Mouse (Mus musculus) heart, embryonic 15.5 days (tissue): ENCODE measurements around the gene Acin1. TPM values are rescaled to one million over a fixed set of nuclear protein-coding genes. Genes with fewer than 3 reads are reported as not detected.

Experiments used
- ATAC-seq: fragments of 200-750 bp; cut with Nextera tagmentation; replicated peaks from 2 replicates; pipeline ENCODE4 v1.8.0; 2017; ENCODE audit warnings: low read depth, moderate TSS enrichment; ENCODE audit not compliant: insufficient number of reproducible peaks, insufficient read depth, low FRiP score
- H3K27ac ChIP-seq: fragments of 300-500 bp; sonication (generic); 2 replicates; pipeline ENCODE4 v1.5.1; 2015; ENCODE audit warnings: mild to moderate bottlenecking, inconsistent platforms
- H3K27me3 ChIP-seq: fragments of 300-500 bp; sonication (generic); 2 replicates; pipeline ENCODE4 v1.6.1; 2015; ENCODE audit warnings: inconsistent platforms
- H3K36me3 ChIP-seq: fragments of 300-500 bp; sonication (generic); 2 replicates; pipeline ENCODE4 v1.6.1; 2015; ENCODE audit warnings: mild to moderate bottlenecking, inconsistent platforms
- H3K4me1 ChIP-seq: fragments of 300-500 bp; sonication (generic); replicated peaks from 2 replicates; pipeline ENCODE4 v1.6.1; 2015; ENCODE audit warnings: inconsistent platforms
- H3K4me2 ChIP-seq: fragments of 300-500 bp; sonication (generic); 2 replicates; pipeline ENCODE4 v1.6.1; 2015; ENCODE audit warnings: inconsistent platforms, mild to moderate bottlenecking, moderate library complexity
- H3K4me3 ChIP-seq: fragments of 300-500 bp; sonication (generic); 2 replicates; pipeline ENCODE4 v1.5.1; 2015; ENCODE audit warnings: mild to moderate bottlenecking, inconsistent platforms
- H3K9ac ChIP-seq: fragments of 300-500 bp; sonication (generic); 2 replicates; pipeline ENCODE4 v1.6.1; 2015; ENCODE audit warnings: mild to moderate bottlenecking, inconsistent platforms
- H3K9me3 ChIP-seq: fragments of 300-500 bp; sonication (generic); replicated peaks from 2 replicates; pipeline ENCODE4 v1.6.1; 2016; ENCODE audit warnings: inconsistent platforms
- WGBS: fragments of 180-500 bp; shearing (Covaris S2); methylation state at CpG from one replicate; pipeline ENCODE4 v1.1.7; 2015; ENCODE audit warnings: mixed read lengths; 5-methylcytosine and 5-hydroxymethylcytosine counted together
- polyA plus RNA-seq: library from polyadenylated mRNA; unstranded; fragments of >200 nt; fragmentation: Nextera tagmentation; extraction: Ambion mirVana; gene quantifications from 2 replicates; pipeline ENCODE4 v1.2.1, GENCODE M21; 2015

The Acin1 gene
- polyA plus RNA-seq, 1 experiment from 2014 or later, result 75.5 TPM

DNA sequence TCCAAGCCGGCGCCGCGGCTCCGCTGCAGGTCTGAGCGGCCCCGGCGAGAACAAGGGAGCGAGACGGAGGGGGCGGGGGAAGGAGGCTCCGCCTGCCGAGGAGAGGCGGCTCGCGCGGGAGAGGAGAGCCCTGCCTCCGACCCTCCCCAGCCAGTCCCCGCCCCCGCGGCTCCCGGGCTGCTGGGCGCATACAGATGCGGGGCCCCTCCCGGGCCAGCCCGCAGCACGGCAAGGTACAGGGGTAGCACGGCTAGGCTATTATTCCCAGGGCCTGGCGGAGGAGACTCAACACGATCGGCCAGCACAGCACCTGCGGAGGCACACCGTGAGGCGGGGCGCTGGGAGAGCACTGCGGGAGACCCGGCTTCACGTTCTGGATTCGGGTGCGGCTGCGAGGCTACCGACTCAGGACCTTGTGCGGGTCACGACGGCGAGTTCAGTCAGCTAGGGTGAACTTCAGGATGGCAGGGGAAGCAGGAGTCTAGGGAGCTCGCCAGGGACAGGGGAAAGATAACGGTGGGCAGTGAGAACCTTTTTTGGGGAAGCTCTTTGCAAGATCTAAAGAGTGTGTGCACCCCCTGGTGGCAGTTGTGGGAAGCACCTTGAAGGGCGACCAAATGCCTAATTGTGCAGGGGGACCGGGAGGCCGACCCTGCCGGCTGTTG lies 45.3 kb downstream of the Acin1 start, which contains the start of gene Cdh24:
Gene Cdh24, minus strand, starts transcription at position 60 of the 665 bp plus-strand sequence.
- peak; percentile 90 for ATAC-seq
- no peaks in the 10 kb centered on the region; the same call in 1 of the 2 replicates for H3K27me3 ChIP-seq
- peaks cover 14% of the 10 kb centered on the region for H3K4me1 ChIP-seq
- H3K36me3 ChIP-seq, result peaks cover 43% of the 10 kb centered on the region
- peak within 1 kb of the TSS; percentile 92 for H3K9ac ChIP-seq
- H3K27ac ChIP-seq, result peak within 1 kb of the TSS; percentile 71
- H3K4me3 ChIP-seq, result peak within 1 kb of the TSS; percentile 67
- WGBS, result under 1% methylated on average over 42 of the region's 52 CpGs
- H3K9me3 ChIP-seq, result no peaks in the 10 kb centered on the region
- peak within 1 kb of the TSS; percentile 99 for H3K4me2 ChIP-seq

DNA sequence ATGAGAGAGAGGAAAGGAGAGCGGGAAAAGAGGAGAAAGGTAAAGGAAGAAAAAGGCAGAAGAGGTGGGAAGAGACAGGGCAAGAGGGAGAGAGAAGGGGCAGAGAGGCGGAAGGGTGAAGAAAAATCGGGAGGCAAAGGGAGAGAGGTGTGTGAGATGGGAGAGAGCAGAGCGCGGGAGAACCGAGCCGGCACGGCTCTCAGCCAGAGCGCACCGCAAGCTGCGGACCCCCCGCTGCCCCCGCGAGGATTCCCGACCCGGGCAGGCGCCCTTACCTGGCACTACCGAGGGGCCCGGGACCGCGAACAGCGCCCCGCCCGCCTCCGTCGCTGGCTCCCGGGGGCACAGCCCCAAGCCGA lies 45.8 kb downstream of the Acin1 start, which contains the start of gene Gm17606:
Gene Gm17606, plus strand, starts transcription at position 7 of the 359 bp plus-strand sequence.
- H3K4me2 ChIP-seq, result peak within 1 kb of the TSS; percentile 99
- peaks cover 14% of the 10 kb centered on the region for H3K4me1 ChIP-seq
- no peak for ATAC-seq
- peak within 1 kb of the TSS; percentile 71 for H3K27ac ChIP-seq
- 2% methylated on average over 28 of the region's 28 CpGs for WGBS
- peak within 1 kb of the TSS; percentile 67 for H3K4me3 ChIP-seq
- peaks cover 38% of the 10 kb centered on the region for H3K36me3 ChIP-seq
- H3K9ac ChIP-seq, result peak within 1 kb of the TSS; percentile 92
- no peaks in the 10 kb centered on the region; the same call in 1 of the 2 replicates for H3K27me3 ChIP-seq
- no peaks in the 10 kb centered on the region for H3K9me3 ChIP-seq

DNA sequence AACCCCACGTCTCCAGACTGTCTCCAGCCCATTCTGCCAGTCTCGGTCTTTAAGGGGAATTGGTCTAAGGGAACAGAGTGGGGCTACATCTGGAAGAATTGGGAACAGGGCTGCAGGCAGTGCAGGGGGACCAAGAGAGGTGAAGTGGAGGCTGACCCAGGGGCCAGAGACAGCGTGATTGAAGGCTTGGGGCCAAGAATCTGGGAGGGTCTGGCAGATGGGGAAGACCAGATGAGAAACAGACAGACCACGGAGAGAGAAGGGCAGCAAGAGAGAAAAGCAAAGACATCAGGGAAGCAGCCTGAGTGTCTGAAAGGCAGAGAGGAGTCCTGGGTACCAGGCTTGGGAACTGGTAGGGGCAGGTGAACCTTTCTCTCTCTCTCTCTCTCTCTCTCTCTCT lies 46.6 kb downstream of the Acin1 start:
- Histone ChIP-seq H3K36me3 (peaks cover 30% of the 10 kb centered on the region), H3K4me3 (peak overlapping the region; percentile 21; the same call in 1 of the 2 replicates), H3K27ac (no peak overlapping the region), H3K9ac (no peak overlapping the region), H3K4me1 (peaks cover 14% of the 10 kb centered on the region), H3K4me2 (peak overlapping the region; percentile 99), H3K9me3 (no peaks in the 10 kb centered on the region), H3K27me3 (no peaks in the 10 kb centered on the region; the same call in 1 of the 2 replicates)
- WGBS, result 41% methylated on average over 4 of the region's 4 CpGs
- no peak for ATAC-seq

DNA sequence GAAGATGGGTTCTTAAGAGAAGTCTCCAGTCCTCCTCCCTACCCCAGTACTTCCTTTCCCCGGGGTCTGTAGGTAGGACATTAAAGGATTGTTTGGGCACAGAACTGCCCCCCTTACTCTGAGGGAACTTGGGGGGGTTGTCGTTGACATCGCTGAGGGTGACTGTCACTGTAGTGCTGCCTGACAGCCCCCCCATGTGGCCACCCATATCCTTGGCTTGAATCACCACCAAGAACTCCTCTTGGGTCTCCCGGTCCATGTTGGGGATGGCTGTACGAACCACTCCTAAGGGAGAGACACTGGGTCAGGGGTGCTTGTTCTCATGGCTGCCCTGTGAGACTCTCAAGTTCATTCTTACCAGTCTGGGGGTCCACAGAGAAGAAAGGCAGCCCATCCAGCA lies 48.5 kb downstream of the Acin1 start:
- Histone ChIP-seq H3K4me1 (peaks cover 14% of the 10 kb centered on the region), H3K9me3 (no peaks in the 10 kb centered on the region), H3K27me3 (no peaks in the 10 kb centered on the region; the same call in 1 of the 2 replicates), H3K4me3 (no peak overlapping the region), H3K36me3 (peaks cover 11% of the 10 kb centered on the region), H3K4me2 (no peak overlapping the region), H3K9ac (no peak overlapping the region), H3K27ac (no peak overlapping the region)
- ATAC-seq, result no peak
- 65% methylated on average over 5 of the region's 5 CpGs for WGBS

DNA sequence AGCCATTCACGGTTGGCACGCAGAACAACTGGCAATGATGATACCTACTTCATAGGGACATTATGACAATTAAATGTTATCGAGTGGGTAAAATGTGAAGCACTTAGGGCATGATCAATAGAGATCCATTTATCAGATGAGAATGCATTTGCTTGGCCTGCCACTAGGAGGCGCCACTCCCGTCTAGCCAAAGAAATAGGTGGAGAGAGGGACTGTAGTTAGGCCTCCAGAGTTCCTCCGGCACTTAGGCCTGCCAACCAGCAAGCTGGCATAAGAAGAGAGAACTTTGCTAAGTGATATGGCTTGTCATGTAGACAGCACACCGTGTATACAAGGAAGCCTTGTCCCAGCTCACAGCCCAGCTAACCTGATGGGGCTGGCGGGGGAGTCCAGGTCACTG lies 49.8 kb downstream of the Acin1 start:
- 57% methylated on average over 8 of the region's 8 CpGs for WGBS
- no peak for ATAC-seq
- H3K4me1 ChIP-seq, result peaks cover 14% of the 10 kb centered on the region
- H3K36me3 ChIP-seq, result peaks cover 7% of the 10 kb centered on the region; the same call in 1 of the 2 replicates
- H3K27ac ChIP-seq, result no peak overlapping the region
- no peak overlapping the region for H3K4me3 ChIP-seq
- H3K9ac ChIP-seq, result no peak overlapping the region
- no peak overlapping the region for H3K4me2 ChIP-seq
- H3K9me3 ChIP-seq, result no peaks in the 10 kb centered on the region
- H3K27me3 ChIP-seq, result no peaks in the 10 kb centered on the region; the same call in 1 of the 2 replicates

DNA sequence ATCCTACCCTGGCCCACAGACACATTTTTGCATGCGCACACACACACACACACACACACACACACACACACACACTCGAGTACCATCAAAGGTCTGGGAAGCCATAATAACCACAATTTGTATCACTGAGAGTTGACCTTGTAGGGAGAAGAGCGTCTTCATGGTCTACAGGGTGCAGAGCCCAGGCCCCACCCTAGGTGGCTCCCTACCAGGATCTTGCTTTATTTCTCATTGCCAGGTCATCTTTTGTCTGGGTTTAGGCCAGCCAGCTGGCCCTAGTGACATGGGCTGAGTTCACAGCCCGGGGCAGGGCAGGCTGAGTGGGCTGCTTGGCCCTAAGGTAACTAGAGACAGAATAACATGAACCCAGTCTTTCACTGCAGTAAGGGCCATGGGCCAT lies 52.5 kb downstream of the Acin1 start:
- Histone ChIP-seq H3K36me3 (peaks cover 10% of the 10 kb centered on the region; the same call in 1 of the 2 replicates), H3K4me2 (no peak overlapping the region), H3K4me3 (no peak overlapping the region), H3K27me3 (no peaks in the 10 kb centered on the region), H3K27ac (no peak overlapping the region), H3K9ac (no peak overlapping the region), H3K4me1 (no peaks in the 10 kb centered on the region), H3K9me3 (no peaks in the 10 kb centered on the region)
- no peak for ATAC-seq
- 78% methylated on average over 4 of the region's 4 CpGs for WGBS

DNA sequence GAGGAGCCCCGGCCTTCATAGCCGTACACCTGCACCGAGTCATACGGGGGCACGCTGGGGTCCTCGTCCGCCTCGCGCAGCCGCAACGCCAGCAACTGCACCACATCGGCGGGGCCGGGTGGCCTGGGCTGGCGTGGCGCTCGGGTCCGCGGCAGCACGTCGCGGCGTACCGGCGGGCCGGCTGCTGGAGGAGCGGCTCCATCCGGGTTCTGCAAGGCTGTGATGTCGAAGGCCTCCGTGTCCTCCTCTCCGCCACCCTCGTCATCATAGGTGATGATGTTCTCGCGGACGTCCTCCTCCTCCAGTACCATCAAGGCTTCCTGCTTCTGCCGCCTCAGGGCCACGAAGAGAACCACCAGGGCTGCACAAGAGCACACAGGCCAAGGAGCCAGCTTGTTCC lies 54.5 kb downstream of the Acin1 start:
- ATAC-seq, result no peak
- Histone ChIP-seq H3K27ac (no peak overlapping the region), H3K4me2 (no peak overlapping the region), H3K36me3 (peaks cover 10% of the 10 kb centered on the region; the same call in 1 of the 2 replicates), H3K4me1 (no peaks in the 10 kb centered on the region), H3K9ac (no peak overlapping the region), H3K4me3 (no peak overlapping the region), H3K9me3 (no peaks in the 10 kb centered on the region), H3K27me3 (no peaks in the 10 kb centered on the region)
- WGBS, result 88% methylated on average over 37 of the region's 37 CpGs

DNA sequence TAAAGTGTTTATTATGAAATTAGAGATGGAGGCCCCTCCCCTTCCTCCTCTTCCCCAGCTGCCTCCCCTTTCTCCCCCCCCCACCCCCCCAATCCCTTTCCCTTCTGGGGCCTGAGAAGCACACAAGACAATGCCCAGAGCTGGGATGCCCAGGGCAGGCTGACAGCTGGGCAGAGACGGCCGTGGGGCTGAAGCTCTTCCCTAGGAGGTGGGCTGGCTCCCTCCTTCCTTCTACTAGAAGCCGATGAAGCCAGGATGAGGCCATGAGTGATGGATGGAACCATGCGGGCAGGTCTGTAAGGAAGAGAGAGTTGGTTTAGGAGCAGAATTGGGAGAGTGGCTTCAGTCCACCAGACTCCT lies 55.5 kb downstream of the Acin1 start:
- 80% methylated on average over 4 of the region's 4 CpGs for WGBS
- Histone ChIP-seq H3K9me3 (no peaks in the 10 kb centered on the region), H3K4me3 (no peak overlapping the region), H3K36me3 (peaks cover 10% of the 10 kb centered on the region; the same call in 1 of the 2 replicates), H3K4me1 (no peaks in the 10 kb centered on the region), H3K9ac (no peak overlapping the region), H3K27ac (no peak overlapping the region), H3K4me2 (no peak overlapping the region), H3K27me3 (no peaks in the 10 kb centered on the region)
- no peak for ATAC-seq

DNA sequence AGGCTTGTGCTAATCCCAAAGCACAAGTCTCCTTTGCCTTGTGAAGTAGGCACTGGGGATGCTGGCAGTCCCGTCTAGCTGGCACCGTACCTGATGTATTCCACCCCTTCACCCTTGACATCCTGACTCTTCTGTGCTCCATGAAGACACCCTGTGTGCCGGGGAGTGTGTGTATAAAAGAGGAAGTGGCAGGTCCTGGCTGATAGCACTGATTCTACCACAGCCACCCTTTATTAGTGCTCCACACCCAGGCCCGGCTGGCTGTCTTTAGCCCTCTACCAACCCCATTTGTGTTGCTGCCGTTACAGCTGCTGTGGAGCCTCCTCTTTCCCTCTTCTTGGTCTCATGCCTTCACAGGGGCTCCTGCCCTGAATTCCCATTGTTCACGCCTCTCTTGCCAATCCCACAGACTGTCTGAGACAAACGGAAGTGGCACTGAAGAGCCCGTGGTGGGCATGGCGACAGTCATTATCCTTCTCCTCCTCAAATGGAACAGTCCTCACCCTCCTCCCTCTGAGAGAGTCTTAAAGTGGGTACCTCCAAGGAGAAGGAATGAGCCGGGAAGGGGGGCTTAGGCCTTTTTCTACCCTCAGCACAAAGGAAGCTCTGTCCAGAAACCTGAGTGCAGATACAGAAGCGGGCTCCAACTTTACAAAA lies 56.0 kb downstream of the Acin1 start:
- no peak overlapping the region for H3K9ac ChIP-seq
- H3K9me3 ChIP-seq, result no peaks in the 10 kb centered on the region
- H3K36me3 ChIP-seq, result peaks cover 10% of the 10 kb centered on the region; the same call in 1 of the 2 replicates
- H3K27me3 ChIP-seq, result no peaks in the 10 kb centered on the region
- H3K4me2 ChIP-seq, result no peak overlapping the region
- H3K4me1 ChIP-seq, result no peaks in the 10 kb centered on the region
- no peak for ATAC-seq
- WGBS, result 78% methylated on average over 11 of the region's 11 CpGs
- no peak overlapping the region for H3K4me3 ChIP-seq
- no peak overlapping the region for H3K27ac ChIP-seq

DNA sequence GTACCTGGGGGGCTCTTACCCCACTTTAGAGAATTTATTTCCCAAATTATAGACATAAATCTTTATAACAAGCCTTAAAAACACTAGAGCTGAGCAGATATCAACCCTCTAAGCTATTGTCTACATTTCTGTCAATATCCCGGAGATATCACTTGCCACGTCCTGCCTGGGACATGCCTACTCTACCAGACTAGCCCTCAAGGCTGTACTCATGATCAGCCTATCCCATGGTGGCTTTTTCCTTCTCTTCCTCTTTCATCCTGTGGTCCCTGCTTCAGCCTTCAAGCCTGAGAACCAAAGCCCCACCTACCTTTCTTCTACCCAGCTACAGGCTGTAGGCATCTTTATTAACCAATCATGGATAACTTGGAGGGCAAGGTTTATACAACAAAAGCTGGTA lies 56.9 kb downstream of the Acin1 start:
- H3K36me3 ChIP-seq, result peaks cover 10% of the 10 kb centered on the region; the same call in 1 of the 2 replicates
- H3K27me3 ChIP-seq, result no peaks in the 10 kb centered on the region
- no peak for ATAC-seq
- H3K4me1 ChIP-seq, result no peaks in the 10 kb centered on the region
- no peaks in the 10 kb centered on the region for H3K9me3 ChIP-seq
- H3K27ac ChIP-seq, result no peak overlapping the region
- WGBS, result 85% methylated on average over 2 of the region's 2 CpGs
- H3K4me2 ChIP-seq, result no peak overlapping the region
- H3K9ac ChIP-seq, result no peak overlapping the region
- no peak overlapping the region for H3K4me3 ChIP-seq

DNA sequence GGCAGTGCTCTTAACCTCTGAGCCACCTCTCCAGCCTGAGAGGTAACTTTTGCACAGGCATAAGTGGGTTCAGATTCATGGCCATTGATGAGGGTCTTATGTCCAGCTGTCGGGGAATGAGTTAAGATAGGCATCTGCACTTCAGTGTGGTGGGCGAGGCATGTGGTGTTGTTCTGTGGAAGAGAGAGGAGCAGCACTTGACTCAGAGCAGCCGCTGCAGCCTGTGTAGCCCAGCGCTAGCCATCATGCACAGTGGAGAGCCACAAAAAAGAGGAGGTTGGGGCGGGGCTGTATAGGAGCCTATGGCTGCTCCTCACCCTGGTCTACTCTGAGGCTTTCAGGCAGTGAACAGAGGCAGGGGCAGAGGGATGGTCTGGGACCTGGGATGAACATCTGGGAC lies 58.6 kb downstream of the Acin1 start:
- Histone ChIP-seq H3K36me3 (peaks cover 9% of the 10 kb centered on the region; the same call in 1 of the 2 replicates), H3K4me3 (no peak overlapping the region), H3K9ac (no peak overlapping the region), H3K4me1 (no peaks in the 10 kb centered on the region), H3K27me3 (no peaks in the 10 kb centered on the region), H3K4me2 (no peak overlapping the region), H3K9me3 (no peaks in the 10 kb centered on the region), H3K27ac (no peak overlapping the region)
- 69% methylated on average over 5 of the region's 5 CpGs for WGBS
- no peak for ATAC-seq
